Mouse (Mus musculus): ENCODE results near the gene Grik1. TPM values are rescaled to one million over a fixed set of nuclear protein-coding genes. Genes with fewer than 3 reads are reported as not detected.

Gene Grik1
- polyA plus RNA-seq, 1 experiment = not detected

GRCm38 (mm10) chr16:87864526-87864925 lies 425.5 kb downstream of the Grik1 start:
- peaks cover 4% of the 10 kb centered on the region for H3K27me3 ChIP-seq (ENCODE audit: control insufficient read depth, insufficient read depth, insufficient read length)
- no peak overlapping the region for H3ac ChIP-seq (ENCODE audit: control insufficient read depth, insufficient read length, low read depth)
- no peaks in the 10 kb centered on the region for H3K79me2 ChIP-seq (ENCODE audit: control insufficient read depth, insufficient read depth)
- no peaks in the 10 kb centered on the region for H3K36me3 ChIP-seq (ENCODE audit: control insufficient read depth, insufficient read depth)
- TF ChIP-seq CTCF (IDR thresholded peaks at IDR 0.05; ENCODE audit: control insufficient read depth, insufficient read depth, insufficient read length) (no peak), MYOG (IDR thresholded peaks at IDR 0.05; ENCODE audit: control insufficient read depth, extremely low read depth, insufficient read length) (no peak), MYOD1 (IDR thresholded peaks at IDR 0.05; ENCODE audit: control insufficient read depth, insufficient read length, low read depth) (no peak), CEBPB (IDR thresholded peaks at IDR 0.05; ENCODE audit: low read depth) (no peak), MAX (IDR thresholded peaks at IDR 0.05) (no peak), FOSL1 (IDR thresholded peaks at IDR 0.05; ENCODE audit: insufficient read depth, low read length, poor library complexity, severe bottlenecking) (no peak), USF1 (IDR thresholded peaks at IDR 0.05; ENCODE audit: low read depth) (no peak)
- no peak overlapping the region for H3K4me3 ChIP-seq (ENCODE audit: insufficient read depth, poor library complexity, severe bottlenecking)
- no peaks in the 10 kb centered on the region for H3K79me3 ChIP-seq (ENCODE audit: low read depth)

- TF ChIP-seq CEBPB (IDR thresholded peaks at IDR 0.05; ENCODE audit: low read depth) = no peak
- no peak for TF ChIP-seq USF1 (IDR thresholded peaks at IDR 0.05; ENCODE audit: low read depth)
- TF ChIP-seq MYOG (IDR thresholded peaks at IDR 0.05; ENCODE audit: control insufficient read depth, extremely low read depth, insufficient read length) = no peak
- no peak for TF ChIP-seq CTCF (IDR thresholded peaks at IDR 0.05; ENCODE audit: control insufficient read depth, insufficient read depth, insufficient read length)
- no peak for TF ChIP-seq FOSL1 (IDR thresholded peaks at IDR 0.05; ENCODE audit: insufficient read depth, low read length, poor library complexity, severe bottlenecking)
- TF ChIP-seq MYOD1 (IDR thresholded peaks at IDR 0.05; ENCODE audit: control insufficient read depth, insufficient read length, low read depth) = no peak
- TF ChIP-seq MAX (IDR thresholded peaks at IDR 0.05) = no peak
- Histone ChIP-seq H3K79me3 (ENCODE audit: low read depth) (no peaks in the 10 kb centered on the region), H3K79me2 (ENCODE audit: control insufficient read depth, insufficient read depth) (no peaks in the 10 kb centered on the region), H3K4me3 (ENCODE audit: insufficient read depth, poor library complexity, severe bottlenecking) (no peak overlapping the region), H3K36me3 (ENCODE audit: control insufficient read depth, insufficient read depth) (no peaks in the 10 kb centered on the region), H3K27me3 (ENCODE audit: control insufficient read depth, insufficient read depth, insufficient read length) (peaks cover 4% of the 10 kb centered on the region), H3ac (ENCODE audit: control insufficient read depth, insufficient read length, low read depth) (no peak overlapping the region)
Measured at GRCm38 (mm10) chr16:87861722-87862121, 428.3 kb downstream of the Grik1 start.

GRCm38 (mm10) chr16:87853451-87854085 lies 436.5 kb downstream of the Grik1 start:
- Histone ChIP-seq H3K27me3 (ENCODE audit: control insufficient read depth, insufficient read depth, insufficient read length) (no peaks in the 10 kb centered on the region), H3K4me3 (ENCODE audit: insufficient read depth, poor library complexity, severe bottlenecking) (no peak overlapping the region), H3K36me3 (ENCODE audit: control insufficient read depth, insufficient read depth) (no peaks in the 10 kb centered on the region)

GRCm38 (mm10) chr16:87851550-87851949 lies 438.5 kb downstream of the Grik1 start:
- Histone ChIP-seq H3ac (ENCODE audit: control insufficient read depth, insufficient read length, low read depth) (no peak overlapping the region), H3K36me3 (ENCODE audit: control insufficient read depth, insufficient read depth) (no peaks in the 10 kb centered on the region), H3K4me3 (ENCODE audit: insufficient read depth, poor library complexity, severe bottlenecking) (no peak overlapping the region), H3K79me2 (ENCODE audit: control insufficient read depth, insufficient read depth) (no peaks in the 10 kb centered on the region), H3K79me3 (ENCODE audit: low read depth) (no peaks in the 10 kb centered on the region), H3K27me3 (ENCODE audit: control insufficient read depth, insufficient read depth, insufficient read length) (no peaks in the 10 kb centered on the region)
- no peak for TF ChIP-seq MYOG (IDR thresholded peaks at IDR 0.05; ENCODE audit: control insufficient read depth, extremely low read depth, insufficient read length)
- no peak for TF ChIP-seq CEBPB (IDR thresholded peaks at IDR 0.05; ENCODE audit: low read depth)
- TF ChIP-seq MYOD1 (IDR thresholded peaks at IDR 0.05; ENCODE audit: control insufficient read depth, insufficient read length, low read depth) = no peak
- TF ChIP-seq MAX (IDR thresholded peaks at IDR 0.05) = no peak
- no peak for TF ChIP-seq FOSL1 (IDR thresholded peaks at IDR 0.05; ENCODE audit: insufficient read depth, low read length, poor library complexity, severe bottlenecking)
- TF ChIP-seq CTCF (IDR thresholded peaks at IDR 0.05; ENCODE audit: control insufficient read depth, insufficient read depth, insufficient read length) = no peak
- no peak for TF ChIP-seq USF1 (IDR thresholded peaks at IDR 0.05; ENCODE audit: low read depth)

More at GRCm38 (mm10) chr16:87853451-87854085, 436.5 kb downstream of the Grik1 start:
- Histone ChIP-seq H3K79me3 (ENCODE audit: low read depth) (no peaks in the 10 kb centered on the region), H3ac (ENCODE audit: control insufficient read depth, insufficient read length, low read depth) (no peak overlapping the region), H3K79me2 (ENCODE audit: control insufficient read depth, insufficient read depth) (no peaks in the 10 kb centered on the region)
- TF ChIP-seq MYOG (IDR thresholded peaks at IDR 0.05; ENCODE audit: control insufficient read depth, extremely low read depth, insufficient read length) = no peak
- no peak for TF ChIP-seq USF1 (IDR thresholded peaks at IDR 0.05; ENCODE audit: low read depth)
- TF ChIP-seq FOSL1 (IDR thresholded peaks at IDR 0.05; ENCODE audit: insufficient read depth, low read length, poor library complexity, severe bottlenecking) = no peak
- no peak for TF ChIP-seq CEBPB (IDR thresholded peaks at IDR 0.05; ENCODE audit: low read depth)
- no peak for TF ChIP-seq CTCF (IDR thresholded peaks at IDR 0.05; ENCODE audit: control insufficient read depth, insufficient read depth, insufficient read length)
- no peak for TF ChIP-seq MAX (IDR thresholded peaks at IDR 0.05)

- Histone ChIP-seq H3K79me2 (ENCODE audit: control insufficient read depth, insufficient read depth) (no peaks in the 10 kb centered on the region), H3K36me3 (ENCODE audit: control insufficient read depth, insufficient read depth) (no peaks in the 10 kb centered on the region), H3K4me3 (ENCODE audit: insufficient read depth, poor library complexity, severe bottlenecking) (no peak overlapping the region), H3K27me3 (ENCODE audit: control insufficient read depth, insufficient read depth, insufficient read length) (peaks cover 8% of the 10 kb centered on the region), H3ac (ENCODE audit: control insufficient read depth, insufficient read length, low read depth) (no peak overlapping the region), H3K79me3 (ENCODE audit: low read depth) (no peaks in the 10 kb centered on the region)
- TF ChIP-seq USF1 (IDR thresholded peaks at IDR 0.05; ENCODE audit: low read depth) = no peak
- TF ChIP-seq MAX (IDR thresholded peaks at IDR 0.05) = no peak
- TF ChIP-seq MYOG (IDR thresholded peaks at IDR 0.05; ENCODE audit: control insufficient read depth, extremely low read depth, insufficient read length) = no peak
- no peak for TF ChIP-seq CTCF (IDR thresholded peaks at IDR 0.05; ENCODE audit: control insufficient read depth, insufficient read depth, insufficient read length)
- TF ChIP-seq MYOD1 (IDR thresholded peaks at IDR 0.05; ENCODE audit: control insufficient read depth, insufficient read length, low read depth) = no peak
Measured at GRCm38 (mm10) chr16:87848799-87849198, 441.3 kb downstream of the Grik1 start.

Other genes starting within 250 kb of the Grik1 start
- gene Cldn17, start 216.7 kb upstream of the Grik1 start, polyA plus RNA-seq (2012; fragmentation: generic; extraction: Trizol) = not detected